Mouse (Mus musculus) left cerebral cortex, postnatal 4 days (tissue): Measurements from ENCODE around the gene 1810013L24Rik. TPM values are rescaled to one million over a fixed set of nuclear protein-coding genes. Genes with fewer than 3 reads are reported as not detected.
A peak's percentile ranks its signal among the peaks of the same experiment; 100 is the strongest.

Experiments used
- DNase-seq: peaks from one replicate; pipeline ENCODE4 v3.0.0-alpha.2; 2022
- intact Hi-C: fragments of 180-260 bp; cut with DNase I; formaldehyde crosslinking; loops from one replicate; pipeline ENCODE4 v1.15.1; 2025
- total RNA-seq, 2 experiments: library from RNA; stranded (reverse); gene quantifications; 2 replicates each; pipeline ENCODE4 v1.2.3; 2021

Gene 1810013L24Rik
- total RNA-seq, 2 experiments from 2014 or later, result 127 TPM

- peak; percentile 8 for DNase-seq
- intact Hi-C loops, result no loop called here
Observed at GRCm38 (mm10) chr16:8831241-8831640, 1.3 kb downstream of the 1810013L24Rik start.

GRCm38 (mm10) chr16:8836876-8837275 is 7.0 kb downstream of the 1810013L24Rik start:
- intact Hi-C loops, result no loop called here
- DNase-seq, result no peak

GRCm38 (mm10) chr16:8837595-8837994 is 7.7 kb downstream of the 1810013L24Rik start:
- intact Hi-C loops, result no loop called here
- no peak for DNase-seq

GRCm38 (mm10) chr16:8838921-8839320 is 9.0 kb downstream of the 1810013L24Rik start:
- DNase-seq, result no peak
- intact Hi-C loops, result no loop called here

GRCm38 (mm10) chr16:8840557-8840956 is 10.7 kb downstream of the 1810013L24Rik start:
- no peak for DNase-seq
- intact Hi-C loops, result no loop called here

- no peak for DNase-seq
- intact Hi-C loops, result no loop called here
Observed at GRCm38 (mm10) chr16:8842962-8843361, 13.1 kb downstream of the 1810013L24Rik start.

- no peak for DNase-seq
- intact Hi-C loops, result no loop called here
Observed at GRCm38 (mm10) chr16:8843580-8844175, 13.8 kb downstream of the 1810013L24Rik start.

- intact Hi-C loops, result no loop called here
- DNase-seq, result no peak
Observed at GRCm38 (mm10) chr16:8845986-8846385, 16.1 kb downstream of the 1810013L24Rik start.

- DNase-seq, result no peak
- intact Hi-C loops, result no loop called here
Observed at GRCm38 (mm10) chr16:8848309-8849068, 18.6 kb downstream of the 1810013L24Rik start.

GRCm38 (mm10) chr16:8849929-8850328 is 20.0 kb downstream of the 1810013L24Rik start:
- intact Hi-C loops, result loop anchor here (5.0 kb wide), 1 partner anchor 158 kb away; no protein-coding TSS in a partner anchor
- DNase-seq, result no peak

GRCm38 (mm10) chr16:8855143-8855542 is 25.2 kb downstream of the 1810013L24Rik start:
- DNase-seq, result no peak
- intact Hi-C loops, result no loop called here

- intact Hi-C loops, result no loop called here
Observed at GRCm38 (mm10) chr16:8856820-8857219, 26.9 kb downstream of the 1810013L24Rik start.

GRCm38 (mm10) chr16:8862336-8862987 is 32.6 kb downstream of the 1810013L24Rik start:
- intact Hi-C loops, result no loop called here

More at GRCm38 (mm10) chr16:8856820-8857219, 26.9 kb downstream of the 1810013L24Rik start:
- DNase-seq, result no peak

GRCm38 (mm10) chr16:8864223-8864631 is 34.3 kb downstream of the 1810013L24Rik start:
- DNase-seq, result no peak
- intact Hi-C loops, result no loop called here

More at GRCm38 (mm10) chr16:8862336-8862987, 32.6 kb downstream of the 1810013L24Rik start:
- DNase-seq, result no peak

GRCm38 (mm10) chr16:8867406-8867955 is 37.6 kb downstream of the 1810013L24Rik start:
- no peak for DNase-seq

GRCm38 (mm10) chr16:8868506-8868905 is 38.6 kb downstream of the 1810013L24Rik start:
- DNase-seq, result no peak
- intact Hi-C loops, result no loop called here

More at GRCm38 (mm10) chr16:8867406-8867955, 37.6 kb downstream of the 1810013L24Rik start:
- intact Hi-C loops, result no loop called here

GRCm38 (mm10) chr16:8869715-8870114 is 39.8 kb downstream of the 1810013L24Rik start:
- peak; percentile 77 for DNase-seq
- intact Hi-C loops, result no loop called here

- no peak for DNase-seq
- intact Hi-C loops, result no loop called here
Observed at GRCm38 (mm10) chr16:8871376-8871775, 41.5 kb downstream of the 1810013L24Rik start.

GRCm38 (mm10) chr16:8872019-8872418 is 42.1 kb downstream of the 1810013L24Rik start:
- no peak for DNase-seq
- intact Hi-C loops, result no loop called here

GRCm38 (mm10) chr16:8872486-8872885 is 42.6 kb downstream of the 1810013L24Rik start:
- intact Hi-C loops, result no loop called here
- no peak for DNase-seq

GRCm38 (mm10) chr16:8880076-8880475 is 50.2 kb downstream of the 1810013L24Rik start:
- intact Hi-C loops, result loop anchor here (5.0 to 10.0 kb wide), 2 partner anchors 125 to 1112 kb away; no protein-coding TSS in a partner anchor
- no peak for DNase-seq
